Mouse (Mus musculus): ENCODE data around the gene Tmem205. TPM values are rescaled to one million over a fixed set of nuclear protein-coding genes. Genes with fewer than 3 reads are reported as not detected.

Gene Tmem205
- polyA plus RNA-seq, 1 experiment from 2014 or later = 31.1 TPM

DNA sequence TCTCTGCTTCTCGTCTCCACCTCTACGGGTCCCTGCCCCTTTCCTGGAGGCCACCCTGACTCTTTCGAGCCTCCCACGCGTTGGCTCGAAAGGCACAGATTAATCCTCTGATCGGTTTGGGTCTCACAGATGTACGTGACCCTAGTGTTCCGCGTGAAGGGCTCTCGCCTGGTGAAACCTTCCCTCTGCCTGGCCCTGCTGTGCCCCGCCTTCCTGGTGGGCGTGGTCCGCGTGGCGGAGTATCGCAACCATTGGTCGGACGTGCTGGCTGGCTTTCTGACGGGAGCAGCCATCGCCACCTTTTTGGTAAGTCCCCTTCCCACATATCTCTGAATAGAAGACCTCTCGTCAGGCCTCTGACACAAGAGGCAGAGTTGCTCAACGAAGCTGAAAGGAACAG, 16.9 kb upstream of the Tmem205 start:
- DNase-seq (ENCODE audit: low spot score) = no peak

GRCm38 (mm10) chr9:21943638-21944037, 16.3 kb upstream of the Tmem205 start:
- DNase-seq (ENCODE audit: low spot score) = no peak

DNA sequence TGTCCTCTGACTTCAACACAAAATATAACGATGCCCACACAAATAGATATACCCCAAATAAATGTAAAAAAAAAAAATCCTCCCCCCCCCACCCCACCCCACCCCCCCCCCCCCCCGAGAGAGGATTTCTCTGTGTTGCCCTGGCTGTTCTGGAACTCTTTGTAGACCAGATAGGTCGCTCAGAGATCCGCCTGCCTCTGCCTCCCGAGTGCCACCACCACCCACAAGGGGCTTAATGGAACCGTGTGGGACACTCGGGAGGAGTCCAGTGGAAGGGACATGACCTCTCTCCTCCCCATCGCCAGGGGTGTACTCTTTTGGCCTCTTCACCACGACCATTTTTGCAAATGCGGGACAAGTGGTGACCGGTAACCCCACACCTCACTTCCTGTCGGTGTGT, 15.7 kb upstream of the Tmem205 start:
- DNase-seq (ENCODE audit: low spot score) = no peak

- no peak for DNase-seq (ENCODE audit: low spot score)
Observed at GRCm38 (mm10) chr9:21938234-21938855, 11.0 kb upstream of the Tmem205 start.

GRCm38 (mm10) chr9:21937711-21938175, 10.4 kb upstream of the Tmem205 start:
- no peak for DNase-seq (ENCODE audit: low spot score)

DNA sequence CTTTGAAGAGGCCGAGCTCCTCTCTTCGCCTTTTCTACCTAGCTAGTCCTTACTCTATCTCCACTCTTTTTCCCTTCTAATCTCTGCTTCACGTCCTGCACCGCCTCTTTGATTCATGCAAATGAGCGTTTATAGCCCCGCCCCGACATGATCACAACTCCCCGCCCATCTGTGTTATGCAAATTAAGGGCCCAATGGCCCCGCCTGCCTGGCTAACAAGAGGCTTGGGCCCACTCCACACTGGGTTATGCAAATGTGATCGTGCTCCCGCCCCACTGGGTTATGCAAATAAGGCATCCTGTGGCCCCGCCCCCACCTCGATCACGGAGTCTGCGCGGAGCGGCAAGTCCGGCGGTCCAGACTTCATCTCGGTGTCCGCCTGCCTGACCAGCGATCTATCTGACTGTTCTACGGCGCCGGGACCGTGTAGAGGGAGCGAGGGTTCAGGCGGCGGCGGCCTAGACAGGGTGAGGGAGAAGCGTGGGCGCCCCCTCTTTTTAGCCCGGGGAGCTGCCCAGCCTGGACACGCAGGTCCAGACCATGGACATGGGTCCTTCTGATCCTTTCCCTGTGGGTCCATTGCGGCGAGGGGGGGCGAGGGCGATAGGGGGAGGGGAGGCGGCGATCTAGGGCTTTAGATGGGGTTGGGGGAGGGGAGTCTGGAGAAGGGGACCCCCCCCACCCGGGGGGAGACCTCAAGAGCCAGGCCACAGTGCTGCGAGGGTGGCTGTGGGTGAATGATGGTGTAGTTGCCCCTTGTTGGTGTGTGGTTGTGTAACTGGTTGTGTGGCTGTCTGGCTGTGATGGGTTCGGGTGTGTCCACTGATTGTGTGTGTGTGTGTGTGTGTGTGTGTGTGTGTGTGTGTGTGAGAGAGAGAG, 9.6 kb upstream of the Tmem205 start, which contains the start of gene Plppr2:
Plppr2 (plus strand) TSS at position 342 of the 879 bp plus-strand sequence.
- DNase-seq (ENCODE audit: low spot score) = peak; percentile 89

GRCm38 (mm10) chr9:21935466-21936131, 8.2 kb upstream of the Tmem205 start:
- DNase-seq (ENCODE audit: low spot score) = no peak

GRCm38 (mm10) chr9:21934021-21934420, 6.7 kb upstream of the Tmem205 start:
- no peak for DNase-seq (ENCODE audit: low spot score)

DNA sequence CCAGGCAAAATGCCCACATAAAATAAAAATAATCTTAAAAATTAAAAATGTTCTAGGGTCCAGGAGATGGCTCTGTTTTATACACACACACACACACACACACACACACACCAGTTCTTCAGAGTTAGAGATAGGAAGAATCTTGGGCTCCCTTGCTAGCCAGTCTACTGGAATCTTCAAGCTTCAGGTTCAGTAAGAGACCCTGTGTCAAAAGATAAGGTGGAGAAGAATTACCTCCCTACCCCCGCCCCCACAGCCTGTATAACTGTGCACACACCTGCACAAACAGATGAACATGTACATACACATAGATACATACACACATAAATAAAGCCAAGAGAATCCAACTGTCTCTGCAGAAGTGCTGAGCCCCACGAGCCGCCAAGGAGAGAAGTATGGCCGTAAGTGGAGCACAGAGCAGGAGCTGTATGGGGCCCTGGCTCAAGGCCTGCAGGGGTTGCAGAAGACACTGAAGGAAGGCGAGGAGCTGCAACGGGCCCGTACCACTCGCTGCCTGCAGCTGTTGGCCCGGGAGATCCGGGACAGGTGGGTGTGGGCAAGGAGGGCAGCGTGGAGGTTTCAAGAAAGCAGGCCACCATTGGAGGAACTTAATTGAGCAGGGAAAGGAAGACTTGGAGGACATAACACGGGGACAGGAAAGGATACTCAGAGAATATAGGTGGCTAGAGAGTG, 5.2 kb upstream of the Tmem205 start:
- no peak for DNase-seq (ENCODE audit: low spot score)

GRCm38 (mm10) chr9:21932006-21932405, 4.7 kb upstream of the Tmem205 start:
- no peak for DNase-seq (ENCODE audit: low spot score)

DNA sequence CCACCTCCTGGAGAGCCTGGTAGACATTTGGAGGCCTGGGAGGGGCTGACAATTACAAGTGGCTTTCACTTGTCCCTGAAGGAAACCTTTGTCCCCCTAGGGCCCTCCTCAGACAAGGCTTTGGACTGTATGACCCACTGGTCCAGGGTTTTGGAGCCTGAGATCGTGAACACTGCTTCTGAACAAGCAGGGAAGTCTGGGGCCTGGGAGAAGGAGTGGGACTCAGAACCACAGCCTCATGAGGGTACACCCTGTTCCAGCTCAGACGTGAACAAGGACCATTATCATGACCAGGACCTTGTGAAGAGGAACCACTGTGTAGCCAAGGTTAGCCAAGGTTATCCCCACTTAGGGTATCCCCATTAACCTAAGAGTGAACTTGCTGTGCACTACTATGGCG, 1.9 kb upstream of the Tmem205 start:
- DNase-seq (ENCODE audit: low spot score) = no peak

DNA sequence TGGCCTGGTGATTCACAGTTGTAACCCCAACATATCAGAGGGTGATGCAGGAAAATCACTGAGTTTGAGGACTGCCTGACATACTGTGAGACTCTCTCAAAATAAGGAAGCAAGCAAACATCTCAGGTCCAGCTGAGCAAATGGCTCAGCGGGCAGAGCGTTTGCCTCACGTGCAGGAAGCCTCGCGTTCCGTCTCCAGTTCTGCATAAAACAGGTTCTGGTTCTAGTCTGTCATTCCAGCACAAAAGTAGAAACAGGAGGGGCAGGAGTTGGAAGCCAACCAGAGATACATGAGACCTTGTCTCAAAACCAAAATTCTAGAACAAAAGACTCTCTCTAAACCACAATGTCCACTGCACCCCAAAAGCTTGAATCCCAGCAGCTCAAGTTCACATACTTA, 572 bp downstream of the Tmem205 start:
- no peak for DNase-seq (ENCODE audit: low spot score)

DNA sequence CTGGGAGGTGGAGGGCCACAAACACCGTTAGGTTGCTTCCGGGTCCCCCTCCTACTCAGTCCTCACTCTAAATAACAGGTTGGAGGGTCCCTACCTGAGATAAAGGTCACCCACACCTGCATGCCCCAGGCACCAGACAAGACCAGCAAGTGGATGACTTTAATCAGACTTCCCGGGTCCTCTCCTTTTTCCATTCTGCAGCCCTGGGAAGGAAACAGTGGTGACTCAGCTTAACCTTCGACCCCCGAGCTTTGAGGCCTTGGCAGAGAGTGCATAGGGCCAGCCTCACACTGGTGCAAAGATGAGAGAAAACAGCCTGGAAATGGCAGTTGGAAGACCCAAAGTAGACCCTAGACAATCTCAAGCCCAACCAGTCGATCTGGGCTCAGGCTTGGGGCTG, 1.2 kb downstream of the Tmem205 start:
- DNase-seq (ENCODE audit: low spot score) = no peak

- no peak for DNase-seq (ENCODE audit: low spot score)
Observed at GRCm38 (mm10) chr9:21925506-21925905, 1.9 kb downstream of the Tmem205 start.

DNA sequence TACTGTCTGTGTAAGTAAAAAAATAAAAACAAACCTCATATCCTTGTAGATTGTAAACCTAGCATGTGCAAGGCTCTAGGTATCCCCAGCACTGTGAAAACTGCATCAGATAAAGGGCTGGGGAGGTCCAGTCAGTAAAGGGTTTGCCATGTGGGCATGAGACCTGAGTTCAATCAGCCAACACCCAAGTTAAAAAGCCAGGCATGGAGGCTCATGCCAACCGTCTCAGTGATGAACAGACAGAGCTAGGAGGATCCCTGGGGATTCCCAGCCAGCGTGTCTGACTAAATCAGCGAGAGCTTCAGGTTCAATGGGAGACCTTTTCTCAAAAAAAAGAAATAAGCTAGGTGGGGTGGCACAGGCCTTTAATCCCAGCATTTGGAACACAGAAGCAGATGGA, 2.3 kb downstream of the Tmem205 start:
- no peak for DNase-seq (ENCODE audit: low spot score)

- DNase-seq (ENCODE audit: low spot score) = no peak
Observed at GRCm38 (mm10) chr9:21924099-21924493, 3.3 kb downstream of the Tmem205 start.

GRCm38 (mm10) chr9:21923490-21924098, 3.8 kb downstream of the Tmem205 start:
- no peak for DNase-seq (ENCODE audit: low spot score)

- no peak for DNase-seq (ENCODE audit: low spot score)
Observed at GRCm38 (mm10) chr9:21923036-21923435, 4.3 kb downstream of the Tmem205 start.

DNA sequence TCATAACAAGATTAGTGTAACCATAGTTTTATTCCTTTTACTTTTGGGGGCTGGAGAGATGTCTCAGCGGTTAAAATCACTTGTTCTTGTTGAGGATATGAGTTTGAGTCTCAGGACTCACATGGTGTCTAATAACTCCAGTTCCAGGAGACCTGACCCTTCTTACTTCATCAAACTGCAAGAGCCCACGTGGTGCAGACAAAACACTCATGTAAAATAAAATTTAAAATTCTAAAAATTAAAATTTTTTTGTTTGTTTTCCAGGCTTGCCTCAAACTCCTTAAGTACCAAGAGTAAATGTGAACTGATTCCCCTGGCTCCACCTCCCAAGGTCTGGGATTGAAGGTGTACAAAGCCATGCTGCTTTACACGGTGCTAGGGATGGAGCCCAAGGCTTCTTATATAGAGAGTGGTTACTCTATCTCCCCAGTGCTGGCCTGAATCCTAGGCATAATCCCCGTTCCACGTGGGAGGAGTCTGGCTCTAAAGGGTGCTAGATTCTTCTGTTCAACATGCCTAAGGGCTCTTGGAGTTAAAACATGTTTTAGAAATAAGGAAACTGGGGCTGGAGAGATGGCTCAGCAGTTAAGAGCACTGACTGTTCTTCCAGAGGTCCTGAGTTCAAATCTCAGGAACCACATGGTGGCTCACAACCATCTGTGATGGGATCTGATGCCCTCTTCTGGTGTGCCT, 8.5 kb downstream of the Tmem205 start:
- no peak for DNase-seq (ENCODE audit: low spot score)

- DNase-seq (ENCODE audit: low spot score) = peak; percentile 98
Observed at GRCm38 (mm10) chr9:21918035-21918592, 9.2 kb downstream of the Tmem205 start, which contains the start of gene Rab3d. Gene Rab3d (minus strand): TSS chr9:21918192.

All from thymus, postnatal 0 days (tissue).